ENCODE assay signal across 8 mouse cellular contexts in the genomic region with DNA sequence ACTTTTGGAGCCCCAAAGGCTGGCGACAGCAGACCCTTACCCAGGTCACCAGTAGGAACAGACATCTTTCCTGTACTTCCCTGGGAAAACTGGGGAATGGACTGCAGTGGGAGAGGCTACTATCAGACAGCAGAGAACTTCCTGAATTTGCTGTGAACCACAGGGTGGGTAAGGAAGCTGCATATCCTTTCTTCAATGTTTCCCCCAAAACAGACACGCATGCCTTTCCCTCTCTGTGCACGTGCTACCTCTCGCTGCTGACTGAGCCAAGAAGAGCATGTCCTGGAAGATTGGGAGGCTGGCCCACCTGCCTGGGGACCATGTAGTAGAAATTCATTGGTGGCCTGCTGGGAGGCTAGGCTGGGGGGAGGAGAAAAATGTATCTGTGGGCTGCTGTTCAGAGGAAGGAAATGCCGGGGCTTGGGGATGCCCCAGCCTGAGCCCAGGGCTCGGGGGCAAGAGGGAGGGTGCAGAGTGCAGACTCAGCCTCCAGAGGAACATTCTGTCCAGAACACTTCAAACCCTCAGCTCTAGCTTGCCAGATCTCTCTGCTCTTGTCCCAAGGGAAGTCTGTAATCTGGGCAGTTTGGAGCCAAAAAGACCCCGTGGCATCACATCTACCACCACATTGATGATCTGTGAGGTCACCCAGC.
DNase-seq lines count a peak whose midpoint lies in the region; ATAC-seq lines count a peak whose summit lies in the region.

No protein-coding gene starts in this region.

- no peak overlapping the region for H3K9ac ChIP-seq in liver, embryonic 11.5 days (ENCODE audit: low read depth, low read length)
- H3K9ac ChIP-seq in midbrain, embryonic 15.5 days: no peak overlapping the region

- H3K9me3 ChIP-seq in liver, embryonic 11.5 days (ENCODE audit: control insufficient read depth, low read length): no peaks in the 10 kb centered on the region
- H3K9me3 ChIP-seq in midbrain, embryonic 15.5 days: no peaks in the 10 kb centered on the region

- intact Hi-C loops in heart, postnatal 10 days (cut with DNase I): no loop called here

- no peaks in the 10 kb centered on the region for H3K36me3 ChIP-seq in liver, embryonic 11.5 days (ENCODE audit: control insufficient read depth, insufficient read depth, low read length)
- no peaks in the 10 kb centered on the region for H3K36me3 ChIP-seq in midbrain, embryonic 15.5 days (replicated peaks)

- H3K4me2 ChIP-seq in liver, embryonic 11.5 days: no peak overlapping the region
- no peak overlapping the region for H3K4me2 ChIP-seq in midbrain, embryonic 15.5 days

- DNase-seq in thymus, postnatal 14 days: peak; percentile 34
- DNase-seq in thymus, adult 18-20 months: no peak
- peak; percentile 74 to 80 for DNase-seq in heart, postnatal 10 days
- DNase-seq in liver, embryonic 11.5 days (ENCODE audit: low spot score): no peak
- DNase-seq in neural tube, embryonic 10.5 days (ENCODE audit: extremely low spot score, low spot score): no peak
- DNase-seq in right cerebral cortex, postnatal 36 days (ENCODE audit: low spot score in 2 of 2): no peak
- DNase-seq in layer of hippocampus, postnatal 14 days (ENCODE audit: low spot score in 2 of 2): no peak

- H3K4me3 ChIP-seq in liver, embryonic 11.5 days (ENCODE audit: low read depth, low read length): no peak overlapping the region
- no peak overlapping the region for H3K4me3 ChIP-seq in midbrain, embryonic 15.5 days

- 31% methylated on average over 7 of the region's 7 CpGs for WGBS in liver, embryonic 11.5 days
- 69% methylated on average over 7 of the region's 7 CpGs for WGBS in midbrain, embryonic 15.5 days

- H3K4me1 ChIP-seq in liver, embryonic 11.5 days (replicated peaks; ENCODE audit: control insufficient read depth, insufficient read depth, low read length): peaks cover 22% of the 10 kb centered on the region
- no peaks in the 10 kb centered on the region for H3K4me1 ChIP-seq in midbrain, embryonic 15.5 days

- peak overlapping the region; percentile 62 for H3K27ac ChIP-seq in liver, embryonic 11.5 days (ENCODE audit: low read depth, low read length)
- H3K27ac ChIP-seq in midbrain, embryonic 15.5 days: no peak overlapping the region

- no peak for ATAC-seq in liver, embryonic 11.5 days (replicated peaks; ENCODE audit: low FRiP score)
- ATAC-seq in midbrain, embryonic 15.5 days (replicated peaks): no peak

- H3K27me3 ChIP-seq in liver, embryonic 11.5 days (replicated peaks; ENCODE audit: control insufficient read depth, insufficient read depth, low read length): no peaks in the 10 kb centered on the region
- no peaks in the 10 kb centered on the region for H3K27me3 ChIP-seq in midbrain, embryonic 15.5 days (replicated peaks)

Comparison
In these comparisons a context has a peak if more than half of its experiments do, and no peak if none do; other contexts are left out.
1. DNase-seq: peak in thymus, postnatal 14 days (single experiment) and heart, postnatal 10 days (2 of 2); none in thymus, adult 18-20 months (0 of 2), liver, embryonic 11.5 days (single experiment), neural tube, embryonic 10.5 days (single experiment), right cerebral cortex, postnatal 36 days (0 of 2) and layer of hippocampus, postnatal 14 days (0 of 2).